Mouse (Mus musculus): ENCODE measurements around the gene Rad9b.
"Not testable (repeated sequence)": the region's sequence is repeated elsewhere in the genome, so short reads cannot be mapped to it uniquely, and the experiment has no call there.

Gene Rad9b

GRCm38 (mm10) chr5:122371591-122372191 lies 17.7 kb upstream of the Rad9b start, which contains the start of gene Gpn3:
Gene Gpn3 (plus strand): TSS chr5:122371876.
- DNase-seq (ENCODE audit: low spot score in 2 of 2): no peak

- DNase-seq (ENCODE audit: low spot score in 2 of 2): no peak
Observed at GRCm38 (mm10) chr5:122354492-122355067, 547 bp upstream of the Rad9b start.

- no peak for DNase-seq (ENCODE audit: low spot score in 2 of 2)
Observed at GRCm38 (mm10) chr5:122345777-122346176, 8.3 kb downstream of the Rad9b start.

GRCm38 (mm10) chr5:122344260-122344659 lies 9.8 kb downstream of the Rad9b start:
- peak; percentile 74 to 83 for DNase-seq (ENCODE audit: low spot score in 2 of 2)

GRCm38 (mm10) chr5:122343768-122344167 lies 10.3 kb downstream of the Rad9b start:
- no peak for DNase-seq (ENCODE audit: low spot score in 2 of 2)

- no peak for DNase-seq (ENCODE audit: low spot score in 2 of 2)
Observed at GRCm38 (mm10) chr5:122342874-122343273, 11.2 kb downstream of the Rad9b start.

- DNase-seq (ENCODE audit: low spot score in 2 of 2): no peak
Observed at GRCm38 (mm10) chr5:122336554-122337294, 17.3 kb downstream of the Rad9b start.

GRCm38 (mm10) chr5:122334682-122335081 lies 19.4 kb downstream of the Rad9b start:
- no peak for DNase-seq (ENCODE audit: low spot score in 2 of 2)

GRCm38 (mm10) chr5:122330269-122330668 lies 23.8 kb downstream of the Rad9b start:
- DNase-seq (ENCODE audit: low spot score in 2 of 2): no peak

GRCm38 (mm10) chr5:122327283-122327682 lies 26.8 kb downstream of the Rad9b start:
- no peak for DNase-seq (ENCODE audit: low spot score in 2 of 2)

GRCm38 (mm10) chr5:122325477-122325876 lies 28.6 kb downstream of the Rad9b start:
- no peak for DNase-seq (ENCODE audit: low spot score in 2 of 2)

GRCm38 (mm10) chr5:122324608-122325431 lies 29.2 kb downstream of the Rad9b start:
- peak; percentile 86 to 89 for DNase-seq (ENCODE audit: low spot score in 2 of 2)

GRCm38 (mm10) chr5:122323523-122323922 lies 30.5 kb downstream of the Rad9b start:
- DNase-seq (ENCODE audit: low spot score in 2 of 2): no peak

GRCm38 (mm10) chr5:122320205-122320781 lies 33.7 kb downstream of the Rad9b start:
- DNase-seq (ENCODE audit: low spot score in 2 of 2): no peak

GRCm38 (mm10) chr5:122319474-122320204 lies 34.4 kb downstream of the Rad9b start:
- DNase-seq (ENCODE audit: low spot score in 2 of 2): peak in 1 of 2 experiments; percentile 45

- DNase-seq (ENCODE audit: low spot score in 2 of 2): not testable (repeated sequence)
Observed at GRCm38 (mm10) chr5:122318976-122319375, 35.1 kb downstream of the Rad9b start.

- no peak for DNase-seq (ENCODE audit: low spot score in 2 of 2)
Observed at GRCm38 (mm10) chr5:122318100-122318499, 35.9 kb downstream of the Rad9b start.

- DNase-seq (ENCODE audit: low spot score in 2 of 2): no peak
Observed at GRCm38 (mm10) chr5:122317329-122318045, 36.5 kb downstream of the Rad9b start.

GRCm38 (mm10) chr5:122314966-122315667 lies 38.9 kb downstream of the Rad9b start:
- peak; percentile 82 to 90 for DNase-seq (ENCODE audit: low spot score in 2 of 2)
